Mouse (Mus musculus) frontal cortex, postnatal 36 days (tissue): ENCODE results near the gene Tbx19.

Experiments used
- DNase-seq, 2 experiments: peaks; one replicate each; pipeline ENCODE4 v3.0.0; 2022; ENCODE audit warnings: low spot score in 2 of 2

The Tbx19 gene

GRCm38 (mm10) chr1:165114460-165115175 lies 46.0 kb downstream of the Tbx19 start:
- peak in 1 of 2 experiments; percentile 45 for DNase-seq

GRCm38 (mm10) chr1:165113700-165114099 lies 46.9 kb downstream of the Tbx19 start:
- DNase-seq = no peak

- DNase-seq = no peak
Measured at GRCm38 (mm10) chr1:165110659-165111058, 49.9 kb downstream of the Tbx19 start.

GRCm38 (mm10) chr1:165109135-165109534 lies 51.4 kb downstream of the Tbx19 start:
- no peak for DNase-seq

- DNase-seq = no peak
Measured at GRCm38 (mm10) chr1:165108477-165108876, 52.1 kb downstream of the Tbx19 start.

GRCm38 (mm10) chr1:165106011-165106385 lies 54.6 kb downstream of the Tbx19 start:
- no peak for DNase-seq

- no peak for DNase-seq
Measured at GRCm38 (mm10) chr1:165105270-165106010, 55.1 kb downstream of the Tbx19 start.

- DNase-seq = peak; percentile 71 to 73
Measured at GRCm38 (mm10) chr1:165104707-165105259, 55.8 kb downstream of the Tbx19 start.

- DNase-seq = no peak
Measured at GRCm38 (mm10) chr1:165099569-165099968, 61.0 kb downstream of the Tbx19 start.

- no peak for DNase-seq
Measured at GRCm38 (mm10) chr1:165094871-165095270, 65.7 kb downstream of the Tbx19 start.

GRCm38 (mm10) chr1:165091721-165092120 lies 68.9 kb downstream of the Tbx19 start:
- DNase-seq = peak; percentile 81 to 86

GRCm38 (mm10) chr1:165089556-165089955 lies 71.0 kb downstream of the Tbx19 start:
- no peak for DNase-seq
